Mouse (Mus musculus): Measurements from ENCODE around the gene Ccdc97. TPM values are rescaled to one million over a fixed set of nuclear protein-coding genes. Genes with fewer than 3 reads are reported as not detected.

Gene Ccdc97
- polyA plus RNA-seq (2012; ENCODE audit: low replicate concordance), result 123 and 137 TPM in 2 replicates

GRCm38 (mm10) chr7:25718788-25719417, at the start of gene Ccdc97:
Ccdc97 (minus strand) TSS chr7:25719088.

GRCm38 (mm10) chr7:25754738-25755467, 36.0 kb upstream of the Ccdc97 start, which contains the start of gene Hnrnpul1:
Hnrnpul1 (minus strand) TSS chr7:25754757.

GRCm38 (mm10) chr7:25686680-25687531, 32.0 kb downstream of the Ccdc97 start, which contains the start of gene Tgfb1:
Tgfb1 (plus strand) TSS chr7:25687002.

GRCm38 (mm10) chr7:25680514-25681258, 38.2 kb downstream of the Ccdc97 start, which contains the start of gene B9d2:
B9d2 (plus strand) TSS chr7:25680780.

GRCm38 (mm10) chr7:25674719-25675300, 44.1 kb downstream of the Ccdc97 start, which contains the start of gene Tmem91:
Tmem91 (minus strand) TSS chr7:25675166.

Other genes with a start within 250 kb of the Ccdc97 start
- 1.1 TPM in 2 replicates for gene Ceacam1, start 241.5 kb downstream of the Ccdc97 start, polyA plus RNA-seq (2012; ENCODE audit: low replicate concordance)
- gene Ceacam2, start 179.2 kb downstream of the Ccdc97 start, polyA plus RNA-seq (2012; ENCODE audit: low replicate concordance), result 0.09 TPM in 1 of 2 replicates, not detected in the other
- gene Erich4, start 103.2 kb downstream of the Ccdc97 start, polyA plus RNA-seq (2012; ENCODE audit: low replicate concordance), result not detected in 2 replicates
- gene Dmac2, start 99.7 kb downstream of the Ccdc97 start, polyA plus RNA-seq (2012; ENCODE audit: low replicate concordance), result 19.1 and 28.8 TPM in 2 replicates
- 10.3 and 11.6 TPM in 2 replicates for gene B3gnt8, start 92.4 kb downstream of the Ccdc97 start, polyA plus RNA-seq (2012; ENCODE audit: low replicate concordance)
- 18.0 and 23.7 TPM in 2 replicates for gene Bckdha, start 60.1 kb downstream of the Ccdc97 start, polyA plus RNA-seq (2012; ENCODE audit: low replicate concordance)
- 261 and 447 TPM in 2 replicates for gene Exosc5, start 59.9 kb downstream of the Ccdc97 start, polyA plus RNA-seq (2012; ENCODE audit: low replicate concordance)
- gene Tmem91, start 43.9 kb downstream of the Ccdc97 start, polyA plus RNA-seq (2012; ENCODE audit: low replicate concordance), result 0.64 and 1.3 TPM in 2 replicates
- gene B9d2, start 38.3 kb downstream of the Ccdc97 start, polyA plus RNA-seq (2012; ENCODE audit: low replicate concordance), result 53.1 and 60.9 TPM in 2 replicates
- 953 and 1,098 TPM in 2 replicates for gene Tgfb1, start 32.1 kb downstream of the Ccdc97 start, polyA plus RNA-seq (2012; ENCODE audit: low replicate concordance)
- 313 and 325 TPM in 2 replicates for gene Hnrnpul1, start 35.7 kb upstream of the Ccdc97 start, polyA plus RNA-seq (2012; ENCODE audit: low replicate concordance)
- 107 and 138 TPM in 2 replicates for gene Axl, start 69.6 kb upstream of the Ccdc97 start, polyA plus RNA-seq (2012; ENCODE audit: low replicate concordance)
- gene Cyp2s1, start 97.8 kb upstream of the Ccdc97 start, polyA plus RNA-seq (2012; ENCODE audit: low replicate concordance), result 0.10 and 0.66 TPM in 2 replicates
- 0.09 TPM in 1 of 2 replicates, not detected in the other for gene Cyp2b10, start 178.5 kb upstream of the Ccdc97 start, polyA plus RNA-seq (2012; ENCODE audit: low replicate concordance)